Mouse (Mus musculus) c-Kit-positive CD71-positive TER-119-positive erythroid progenitor cells, embryonic 14.5 days (primary cell): Measurements from ENCODE around the gene Cdh6.

ENCODE experiments used
- DNase-seq: peaks from one replicate; pipeline ENCODE4 v3.0.0-alpha.2; 2013; ENCODE audit warnings: low spot score

Cdh6 gene

GRCm38 (mm10) chr15:13155820-13156219 lies 17.7 kb downstream of the Cdh6 start:
- no peak for DNase-seq

- DNase-seq, result no peak
Measured at GRCm38 (mm10) chr15:13155418-13155817, 18.1 kb downstream of the Cdh6 start.

- DNase-seq, result no peak
Measured at GRCm38 (mm10) chr15:13141983-13142382, 31.5 kb downstream of the Cdh6 start.

GRCm38 (mm10) chr15:13139662-13140061 lies 33.8 kb downstream of the Cdh6 start:
- DNase-seq, result no peak

- no peak for DNase-seq
Measured at GRCm38 (mm10) chr15:13137166-13137565, 36.3 kb downstream of the Cdh6 start.

GRCm38 (mm10) chr15:13134086-13134485 lies 39.4 kb downstream of the Cdh6 start:
- DNase-seq, result no peak

- no peak for DNase-seq
Measured at GRCm38 (mm10) chr15:13133370-13133769, 40.1 kb downstream of the Cdh6 start.

GRCm38 (mm10) chr15:13132493-13132892 lies 41.0 kb downstream of the Cdh6 start:
- no peak for DNase-seq

GRCm38 (mm10) chr15:13130246-13130645 lies 43.2 kb downstream of the Cdh6 start:
- DNase-seq, result no peak

GRCm38 (mm10) chr15:13100341-13100740 lies 73.1 kb downstream of the Cdh6 start:
- no peak for DNase-seq

GRCm38 (mm10) chr15:13097861-13098260 lies 75.6 kb downstream of the Cdh6 start:
- no peak for DNase-seq

- DNase-seq, result no peak
Measured at GRCm38 (mm10) chr15:13095406-13095805, 78.1 kb downstream of the Cdh6 start.

GRCm38 (mm10) chr15:13094881-13095256 lies 78.6 kb downstream of the Cdh6 start:
- DNase-seq, result no peak

- DNase-seq, result no peak
Measured at GRCm38 (mm10) chr15:13093954-13094880, 79.3 kb downstream of the Cdh6 start.

- DNase-seq, result no peak
Measured at GRCm38 (mm10) chr15:13092064-13092463, 81.4 kb downstream of the Cdh6 start.

- DNase-seq, result peak; percentile 31
Measured at GRCm38 (mm10) chr15:13088504-13089058, 84.9 kb downstream of the Cdh6 start.

GRCm38 (mm10) chr15:13084746-13085145 lies 88.7 kb downstream of the Cdh6 start:
- no peak for DNase-seq

GRCm38 (mm10) chr15:13076908-13077669 lies 96.4 kb downstream of the Cdh6 start:
- no peak for DNase-seq

GRCm38 (mm10) chr15:13074047-13074446 lies 99.4 kb downstream of the Cdh6 start:
- no peak for DNase-seq

- DNase-seq, result no peak
Measured at GRCm38 (mm10) chr15:13068213-13068516, 105.3 kb downstream of the Cdh6 start.

GRCm38 (mm10) chr15:13067429-13068212 lies 105.9 kb downstream of the Cdh6 start:
- no peak for DNase-seq

GRCm38 (mm10) chr15:13066765-13067164 lies 106.7 kb downstream of the Cdh6 start:
- DNase-seq, result no peak
